Mouse (Mus musculus) retina, adult 2 months (tissue): ENCODE results near the gene Lrrk1.

ENCODE experiments used
- DNase-seq: peaks from one replicate; pipeline ENCODE4 v3.0.0-alpha.2; 2012; ENCODE audit warnings: low read depth, low spot score

The Lrrk1 gene

GRCm38 (mm10) chr7:66340044-66340443, 48.1 kb downstream of the Lrrk1 start:
- no peak for DNase-seq

- no peak for DNase-seq
Measured at GRCm38 (mm10) chr7:66339625-66340024, 48.5 kb downstream of the Lrrk1 start.

DNA sequence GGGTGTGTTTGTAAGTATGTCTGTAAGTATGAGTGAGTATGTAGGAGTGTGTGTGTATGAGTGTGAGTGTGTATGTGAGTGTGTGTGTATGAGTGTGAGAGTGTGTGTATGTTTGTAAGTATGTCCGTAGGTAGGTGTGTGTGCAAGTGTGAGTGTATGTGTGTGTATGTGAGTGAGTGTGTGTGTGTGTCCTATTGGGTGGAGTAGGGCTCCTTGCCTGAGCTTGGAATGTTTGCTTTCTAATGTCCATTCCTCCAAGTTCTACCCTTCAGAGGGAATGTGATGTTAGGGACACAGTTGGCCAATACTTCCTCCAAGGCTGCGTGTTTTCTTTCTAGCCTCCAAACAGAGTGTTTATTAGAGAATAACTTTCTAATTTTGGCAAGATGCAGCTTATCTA, 51.2 kb downstream of the Lrrk1 start:
- DNase-seq, result no peak

DNA sequence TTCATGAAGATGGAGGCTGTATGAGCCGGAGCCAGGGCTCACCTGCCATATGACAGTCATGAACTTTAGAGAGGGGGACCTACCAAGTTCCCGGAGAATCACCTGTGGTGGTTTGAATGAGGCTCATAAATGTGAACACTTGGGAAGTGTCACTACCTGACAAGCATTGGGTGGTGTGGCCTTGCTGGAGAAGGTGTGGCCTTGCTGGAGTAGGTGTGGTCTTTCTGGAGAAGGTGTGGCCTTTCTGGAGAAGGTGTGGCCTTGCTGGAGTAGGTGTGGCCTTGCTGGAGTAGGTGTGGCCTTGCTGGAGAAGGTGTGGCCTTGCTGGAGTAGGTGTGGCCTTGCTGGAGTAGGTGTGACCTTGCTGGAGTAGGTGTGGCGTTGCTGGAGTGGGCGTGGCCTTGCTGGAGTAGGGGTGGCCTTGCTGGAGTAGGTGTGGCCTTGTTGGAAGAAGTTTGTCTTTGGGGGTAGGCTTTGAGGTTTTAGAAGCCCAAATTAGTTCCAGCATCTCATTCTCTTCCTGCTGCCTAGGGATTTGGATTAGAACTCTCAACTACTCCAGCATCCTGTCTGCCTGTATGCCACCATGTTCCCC, 54.1 kb downstream of the Lrrk1 start:
- DNase-seq, result no peak

GRCm38 (mm10) chr7:66332340-66332739, 55.8 kb downstream of the Lrrk1 start:
- no peak for DNase-seq

- no peak for DNase-seq
Measured at GRCm38 (mm10) chr7:66330610-66331009, 57.5 kb downstream of the Lrrk1 start.

GRCm38 (mm10) chr7:66327516-66327915, 60.6 kb downstream of the Lrrk1 start:
- no peak for DNase-seq

- no peak for DNase-seq
Measured at GRCm38 (mm10) chr7:66325419-66326053, 62.6 kb downstream of the Lrrk1 start.

GRCm38 (mm10) chr7:66323252-66324015, 64.7 kb downstream of the Lrrk1 start:
- DNase-seq, result no peak

- no peak for DNase-seq
Measured at GRCm38 (mm10) chr7:66320996-66321395, 67.2 kb downstream of the Lrrk1 start.

DNA sequence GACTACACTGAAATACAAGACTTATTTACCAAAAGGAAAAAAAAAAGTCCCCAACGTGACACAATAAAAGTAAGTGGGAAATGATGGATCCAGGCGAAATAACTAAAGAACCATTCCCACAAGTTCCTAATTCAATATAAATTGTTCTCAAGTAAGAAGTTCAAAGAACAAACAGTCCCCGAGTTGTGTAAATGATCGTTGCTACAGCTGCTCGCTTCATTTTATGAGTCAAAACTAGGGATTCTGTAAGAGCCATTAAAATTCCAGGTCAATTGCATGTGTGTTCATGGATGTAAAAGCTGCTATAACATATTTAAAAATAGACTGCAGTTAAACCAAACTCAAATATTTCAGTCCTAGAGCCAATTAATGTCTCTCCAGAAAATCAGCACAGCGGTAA, 70.0 kb downstream of the Lrrk1 start:
- no peak for DNase-seq

DNA sequence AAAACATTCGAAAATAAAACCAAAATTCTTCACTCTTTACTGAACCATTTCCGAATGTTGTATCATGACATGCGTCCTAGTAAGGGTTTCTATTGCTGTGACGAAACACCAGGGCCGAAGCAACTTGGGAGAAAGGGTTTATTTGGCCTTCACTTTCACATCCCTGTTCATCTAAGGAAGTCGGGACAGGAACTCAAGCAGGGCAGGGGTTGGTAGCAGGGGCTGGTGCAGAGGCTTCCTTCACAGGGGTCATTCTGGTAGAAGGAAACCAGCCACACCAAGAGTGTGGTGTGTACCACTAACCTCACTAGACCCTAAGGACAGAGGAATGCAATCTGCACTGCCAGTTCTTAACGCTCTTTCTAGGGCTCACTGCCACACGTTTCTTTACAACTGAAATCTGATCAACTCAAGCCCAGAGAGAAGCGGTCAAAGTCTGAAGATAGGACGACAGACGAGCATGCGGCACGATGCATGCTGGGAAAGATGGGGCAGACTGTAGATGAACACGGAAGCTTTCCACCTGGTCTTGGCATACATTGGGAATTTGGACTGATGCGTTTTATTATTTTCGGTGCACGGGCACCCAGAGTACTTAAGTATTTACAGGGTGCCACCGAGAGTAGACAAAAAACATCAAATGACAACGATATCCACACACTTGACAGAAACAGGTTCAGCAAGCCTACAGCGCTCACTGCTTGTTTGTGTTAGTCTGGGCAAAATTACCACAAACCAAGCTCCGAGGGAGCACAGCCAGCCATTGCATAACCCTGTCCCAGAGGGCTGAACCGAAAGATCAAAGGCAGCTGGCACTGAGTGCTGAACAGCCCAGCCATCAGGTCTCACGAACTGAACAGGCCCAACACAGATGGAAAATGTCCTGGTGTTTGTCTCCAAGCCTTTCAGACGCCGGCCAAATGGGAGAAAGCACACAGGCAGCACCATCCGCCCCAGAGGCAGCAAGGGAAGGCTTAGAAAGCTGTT, 77.2 kb downstream of the Lrrk1 start:
- DNase-seq, result no peak

DNA sequence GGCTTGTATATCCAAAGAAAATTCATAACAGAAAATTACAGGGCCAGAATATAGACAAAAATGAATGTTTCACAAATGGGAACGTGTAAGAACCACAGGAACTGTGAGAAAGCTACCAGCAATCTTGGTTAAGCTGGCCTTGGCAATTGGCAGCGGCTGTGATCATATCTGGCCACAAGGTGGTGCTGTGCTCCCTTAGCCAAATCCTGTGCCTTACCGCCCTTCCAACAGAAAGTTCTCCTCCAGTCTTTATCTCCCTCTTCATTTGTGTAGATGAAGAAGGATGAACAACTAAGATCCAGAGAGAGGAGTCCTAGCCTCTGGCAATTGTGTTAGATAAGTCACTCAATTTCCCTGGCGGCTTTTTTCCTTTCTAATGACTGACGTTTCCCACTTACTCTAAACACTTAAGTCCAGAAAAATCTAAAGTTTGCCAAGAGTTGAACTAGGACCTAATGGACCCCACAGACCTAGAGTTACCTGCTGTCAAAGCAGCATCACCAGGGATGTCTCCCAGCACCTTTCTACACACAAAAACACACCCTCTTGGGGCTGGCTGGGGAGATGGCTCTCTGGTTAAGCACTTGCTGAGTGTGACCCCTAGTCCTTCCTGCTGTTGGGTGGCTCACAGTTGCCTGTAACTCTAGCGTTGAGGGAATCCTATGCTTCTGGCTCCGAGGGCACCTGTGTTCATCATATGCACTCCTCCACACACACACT, 78.0 kb downstream of the Lrrk1 start:
- peak; percentile 37 for DNase-seq

- no peak for DNase-seq
Measured at GRCm38 (mm10) chr7:66309240-66309949, 78.8 kb downstream of the Lrrk1 start.

- no peak for DNase-seq
Measured at GRCm38 (mm10) chr7:66308581-66309239, 79.4 kb downstream of the Lrrk1 start.

DNA sequence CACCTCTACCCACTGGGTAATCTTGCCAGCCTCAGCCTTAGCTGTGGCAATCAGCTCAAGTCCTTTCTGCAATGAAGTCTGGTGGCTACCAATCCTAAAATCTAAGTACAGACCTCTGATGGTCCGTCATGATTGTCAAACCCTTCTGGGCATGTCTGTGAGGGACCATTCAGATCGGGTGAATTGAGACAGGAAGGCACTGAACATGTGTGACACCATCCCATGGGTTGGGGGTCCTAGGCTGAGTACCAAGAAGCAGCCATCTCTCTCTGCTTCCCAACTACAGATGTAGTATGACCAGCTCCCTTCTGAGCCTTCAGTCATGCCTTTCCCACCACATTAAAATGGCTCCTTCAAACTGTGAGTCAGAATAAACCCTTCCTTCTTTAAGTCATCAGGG, 80.4 kb downstream of the Lrrk1 start:
- no peak for DNase-seq

GRCm38 (mm10) chr7:66305714-66306198, 82.4 kb downstream of the Lrrk1 start:
- DNase-seq, result no peak

DNA sequence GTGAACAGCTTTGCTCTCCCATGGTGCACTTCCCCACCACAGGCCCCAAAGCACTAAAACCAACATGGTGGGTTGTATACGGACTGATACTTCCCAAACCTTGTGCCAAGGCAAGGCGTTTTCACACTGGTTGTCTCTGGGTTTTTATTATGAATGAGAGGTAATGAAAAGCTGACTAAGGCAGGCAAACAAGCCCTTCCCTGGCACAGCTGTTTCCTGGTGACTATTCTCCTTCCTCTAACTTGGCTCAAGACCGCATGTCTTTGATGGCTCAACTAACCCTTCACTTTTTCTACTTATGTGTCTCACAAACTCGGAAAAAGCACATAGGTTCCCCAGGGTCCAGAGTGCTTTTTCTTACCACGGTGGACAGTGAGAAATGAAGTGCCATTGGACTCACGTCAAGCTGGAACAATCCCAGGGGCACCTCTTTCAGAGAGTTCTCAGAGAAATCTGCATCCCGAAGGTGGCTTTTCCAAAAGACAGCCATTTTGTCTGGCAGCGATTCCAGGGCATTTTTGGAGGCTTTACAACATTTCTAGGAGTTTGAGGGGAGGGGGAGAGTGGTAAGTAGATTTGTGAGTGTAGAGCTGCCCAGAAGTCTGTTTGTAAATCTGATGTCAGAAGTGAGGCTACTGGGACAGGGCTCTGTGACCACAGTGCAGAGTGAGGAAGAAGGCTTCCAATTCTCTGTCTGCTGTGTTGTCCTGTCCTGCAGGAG, 83.0 kb downstream of the Lrrk1 start:
- no peak for DNase-seq
